Mouse (Mus musculus): ENCODE data around the gene Wfdc13. TPM values are rescaled to one million over a fixed set of nuclear protein-coding genes. Genes with fewer than 3 reads are reported as not detected.
A peak's percentile ranks its signal among the peaks of the same experiment; 100 is the strongest.
"Not testable (repeated sequence)": the region's sequence is repeated elsewhere in the genome, so short reads cannot be mapped to it uniquely, and the experiment has no call there.

Gene Wfdc13
- total RNA-seq, 2 experiments from 2014 or later = not detected

- DNase-seq (ENCODE audit: low spot score in 2 of 2) = no peak
These were observed 30.1 kb downstream of the Wfdc13 start, which contains the start of gene Spint5 for GRCm38 (mm10) chr2:164715005-164715404. Gene Spint5, plus strand, starts transcription at chr2:164715305.

DNA sequence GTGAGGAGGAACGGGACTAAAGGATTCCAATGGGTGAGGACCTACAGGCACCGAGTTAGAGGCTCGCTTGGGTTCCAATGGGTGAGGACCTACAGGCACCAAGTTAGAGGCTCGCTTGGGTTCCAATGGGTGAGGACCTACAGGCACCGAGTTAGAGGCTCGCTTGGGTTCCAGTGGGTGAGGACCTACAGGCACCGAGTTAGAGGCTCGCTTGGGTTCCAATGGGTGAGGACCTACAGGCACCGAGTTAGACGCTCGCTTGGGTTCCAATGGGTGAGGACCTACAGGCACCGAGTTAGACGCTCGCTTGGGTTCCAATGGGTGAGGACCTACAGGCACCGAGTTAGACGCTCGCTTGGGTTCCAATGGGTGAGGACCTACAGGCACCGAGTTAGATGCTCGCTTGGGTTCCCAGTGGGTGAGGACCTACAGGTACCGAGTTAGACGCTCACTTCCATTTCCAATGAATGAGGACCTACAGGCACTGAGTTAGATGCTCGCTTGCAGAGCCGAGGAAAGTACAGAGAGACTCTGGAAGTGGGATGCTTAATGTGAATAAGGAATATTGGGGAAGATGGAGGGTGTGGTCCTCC, 31.4 kb downstream of the Wfdc13 start:
- DNase-seq (ENCODE audit: low spot score in 2 of 2) = not testable (repeated sequence)

DNA sequence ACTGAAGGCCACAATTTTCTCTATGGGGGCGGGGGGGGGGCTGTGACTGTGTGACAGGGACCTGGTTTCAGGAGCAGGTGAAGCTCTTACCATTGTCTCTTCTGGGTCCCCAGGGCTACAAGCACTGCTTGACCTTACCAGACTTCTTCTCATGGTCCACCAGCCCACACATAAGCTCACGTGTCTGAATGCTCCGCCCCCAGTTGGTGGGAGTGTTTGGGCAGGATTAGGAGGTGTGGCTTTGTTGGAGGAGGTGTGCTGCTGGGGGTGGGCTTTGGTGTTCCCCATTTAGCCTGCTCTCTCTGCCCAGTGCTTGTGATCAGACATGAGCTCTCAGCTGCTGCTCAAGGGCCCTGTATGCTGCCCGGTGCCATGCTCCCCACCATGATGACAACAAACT, 38.4 kb downstream of the Wfdc13 start:
- no peak for DNase-seq (ENCODE audit: low spot score in 2 of 2)

DNA sequence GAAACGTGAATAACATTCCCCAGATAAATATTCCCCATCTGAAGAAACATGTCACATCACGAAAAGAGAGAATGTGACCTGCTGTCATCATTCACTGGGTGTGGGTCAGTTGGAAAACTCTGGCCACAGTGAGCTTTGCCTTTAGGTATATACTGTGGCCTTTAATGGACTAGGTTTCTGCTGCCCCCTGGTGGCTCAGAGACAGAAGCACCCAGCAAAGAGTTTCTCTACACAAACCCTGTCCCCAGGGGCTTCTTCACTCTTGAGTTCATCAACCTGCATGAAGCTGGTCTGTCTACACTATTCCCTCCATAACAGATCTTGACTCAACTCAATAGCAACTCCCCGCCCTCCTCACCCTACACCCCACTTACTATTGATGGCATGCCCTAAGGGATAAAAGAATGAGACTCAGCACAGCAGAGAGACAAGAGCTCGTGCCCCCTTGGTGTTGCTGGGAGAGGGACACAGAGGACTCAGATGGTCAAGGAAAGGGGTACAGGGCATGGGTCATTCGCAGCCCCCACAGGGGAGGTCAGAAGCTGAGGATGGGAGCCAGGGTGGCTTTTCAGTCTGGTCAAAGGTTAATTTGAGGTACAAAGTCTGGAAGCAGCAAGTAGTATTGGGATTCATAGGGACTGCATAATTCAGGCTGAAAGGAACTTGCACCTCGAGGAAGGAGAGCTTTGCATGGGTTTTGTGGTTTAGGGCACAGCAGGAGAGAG, 41.1 kb downstream of the Wfdc13 start:
- peak; percentile 57 to 65 for DNase-seq (ENCODE audit: low spot score in 2 of 2)

GRCm38 (mm10) chr2:164731719-164732118, 46.8 kb downstream of the Wfdc13 start:
- DNase-seq (ENCODE audit: low spot score in 2 of 2) = no peak

GRCm38 (mm10) chr2:164733259-164733658, 48.4 kb downstream of the Wfdc13 start:
- DNase-seq (ENCODE audit: low spot score in 2 of 2) = no peak

DNA sequence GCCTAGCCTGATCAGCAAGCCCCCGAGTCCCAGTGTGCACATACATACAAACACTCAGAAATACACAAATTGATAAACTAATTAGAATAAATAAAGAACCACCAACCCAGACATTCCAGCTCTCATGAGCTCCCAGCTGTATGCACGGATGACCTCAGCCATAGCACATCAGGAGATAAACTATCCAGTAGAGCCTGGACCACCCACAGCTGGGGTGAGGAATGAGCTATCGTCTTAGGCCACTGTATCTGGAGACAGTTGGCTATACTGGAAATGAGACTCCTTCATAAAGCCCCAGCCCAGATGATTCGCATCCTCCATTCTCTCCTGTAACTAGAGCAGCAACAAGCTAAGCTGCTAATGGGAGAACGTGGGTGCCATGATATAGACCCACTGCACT, 49.9 kb downstream of the Wfdc13 start:
- DNase-seq (ENCODE audit: low spot score in 2 of 2) = no peak

DNA sequence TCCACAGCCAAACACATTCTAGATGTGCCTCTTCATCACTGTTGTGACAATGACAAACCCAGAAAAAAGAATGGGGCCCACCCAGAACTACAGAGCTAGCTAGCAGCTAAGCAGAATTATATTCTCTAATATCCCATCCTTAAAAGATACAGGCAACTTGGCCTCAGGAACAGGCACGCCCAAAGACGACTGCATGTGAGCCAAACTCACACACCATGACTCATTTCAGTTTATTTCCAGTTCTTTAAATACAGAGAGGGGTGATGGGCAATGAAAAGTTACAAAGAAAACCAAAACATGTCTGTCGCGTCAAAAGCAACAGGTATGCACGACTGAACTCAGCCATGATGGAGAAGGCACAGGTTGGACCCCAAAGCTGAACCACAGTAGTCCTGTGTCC, 50.5 kb downstream of the Wfdc13 start:
- DNase-seq (ENCODE audit: low spot score in 2 of 2) = no peak

Other genes with a start within 250 kb of the Wfdc13 start
- 100 to 1,000 TPM; 133 to 150 TPM for gene Sdc4, start 241.2 kb upstream of the Wfdc13 start, total RNA-seq (2021)
- gene Sys1, start 228.1 kb upstream of the Wfdc13 start, total RNA-seq (2021) = 10 to 100 TPM; 28.7 to 33.3 TPM
- 1 to 10 TPM in 1 of 2 experiments, not detected in 1; 5.7 TPM for gene Gm20458, start 224.1 kb upstream of the Wfdc13 start, total RNA-seq (2021)
- gene Trp53tg5, start 211.4 kb upstream of the Wfdc13 start, total RNA-seq (2021) = not detected
- gene Dbndd2, start 199.0 kb upstream of the Wfdc13 start, total RNA-seq (2021) = 10 to 100 TPM in 1 of 2 experiments, 1 to 10 TPM in 1; 7.6 to 20.9 TPM
- gene Pigt, start 187.6 kb upstream of the Wfdc13 start, total RNA-seq (2021) = 10 to 100 TPM; 63.3 to 93.6 TPM
- gene Wfdc2, start 122.7 kb upstream of the Wfdc13 start, total RNA-seq (2021) = under 1 TPM in 1 of 2 experiments, not detected in 1; 0.74 TPM
- not detected for gene Spint3, start 111.6 kb upstream of the Wfdc13 start, total RNA-seq (2021)
- gene Wfdc6a, start 99.7 kb upstream of the Wfdc13 start, total RNA-seq (2021) = under 1 TPM; 0.38 to 0.40 TPM
- gene Eppin, start 91.5 kb upstream of the Wfdc13 start, total RNA-seq (2021) = not detected
- gene Wfdc6b, start 71.6 kb upstream of the Wfdc13 start, total RNA-seq (2021) = not detected
- gene Wfdc8, start 71.5 kb upstream of the Wfdc13 start, total RNA-seq (2021) = not detected
- not detected for gene Wfdc16, start 46.3 kb upstream of the Wfdc13 start, total RNA-seq (2021)
- gene Wfdc10, start 29.1 kb upstream of the Wfdc13 start, total RNA-seq (2021) = not detected
- not detected for gene Wfdc9, start 28.5 kb upstream of the Wfdc13 start, total RNA-seq (2021)
- gene Wfdc11, start 11.0 kb upstream of the Wfdc13 start, total RNA-seq (2021) = not detected
- gene Spint4, start 13.4 kb downstream of the Wfdc13 start, total RNA-seq (2021) = not detected
- gene Spint5, start 30.2 kb downstream of the Wfdc13 start, total RNA-seq (2021) = not detected
- gene Wfdc3, start 60.8 kb downstream of the Wfdc13 start, total RNA-seq (2021) = under 1 TPM; 0.20 to 0.45 TPM
- gene Dnttip1, start 60.9 kb downstream of the Wfdc13 start, total RNA-seq (2021) = 10 to 100 TPM; 34.0 to 35.2 TPM
- 1 to 10 TPM; 1.4 to 4.0 TPM for gene Ube2c, start 84.8 kb downstream of the Wfdc13 start, total RNA-seq (2021)
- 10 to 100 TPM in 1 of 2 experiments, not detected in 1; 11.3 TPM for gene Tnnc2, start 94.9 kb downstream of the Wfdc13 start, total RNA-seq (2021)
- 10 to 100 TPM; 25.0 to 28.4 TPM for gene Snx21, start 100.7 kb downstream of the Wfdc13 start, total RNA-seq (2021)
- 10 to 100 TPM; 32.6 to 36.6 TPM for gene Acot8, start 119.8 kb downstream of the Wfdc13 start, total RNA-seq (2021)
- 1 to 10 TPM; 4.2 to 5.3 TPM for gene Zswim3, start 120.0 kb downstream of the Wfdc13 start, total RNA-seq (2021)
- 10 to 100 TPM; 11.0 to 11.4 TPM for gene Zswim1, start 137.6 kb downstream of the Wfdc13 start, total RNA-seq (2021)
- gene Spata25, start 143.4 kb downstream of the Wfdc13 start, total RNA-seq (2021) = not detected
- gene Ctsa, start 147.8 kb downstream of the Wfdc13 start, total RNA-seq (2021) = 100 to 1,000 TPM; 103 to 106 TPM
- gene Neurl2, start 148.3 kb downstream of the Wfdc13 start, total RNA-seq (2021) = 1 to 10 TPM; 1.4 to 1.7 TPM
- 10 to 100 TPM; 22.5 to 55.9 TPM for gene Pltp, start 172.6 kb downstream of the Wfdc13 start, total RNA-seq (2021)
- gene Pcif1, start 194.2 kb downstream of the Wfdc13 start, total RNA-seq (2021) = 10 to 100 TPM; 35.1 to 48.6 TPM
- gene Zfp335, start 226.7 kb downstream of the Wfdc13 start, total RNA-seq (2021) = 10 to 100 TPM; 20.9 to 22.4 TPM